Mouse (Mus musculus) adrenal gland, postnatal 4 days (tissue): ENCODE measurements around the gene Pdia2. TPM values are rescaled to one million over a fixed set of nuclear protein-coding genes. Genes with fewer than 3 reads are reported as not detected.
"Not testable (repeated sequence)": the region's sequence is repeated elsewhere in the genome, so short reads cannot be mapped to it uniquely, and the experiment has no call there.

Experiments used
- DNase-seq, 2 experiments: peaks; one replicate each; pipeline ENCODE4 v3.0.0; 2021 to 2022; ENCODE audit warnings: low spot score in 2 of 2, mixed read lengths in 2 of 2
- total RNA-seq, 2 experiments: library from RNA; stranded (reverse); gene quantifications; 2 replicates each; pipeline ENCODE4 v1.2.3; 2021

Pdia2 gene
- total RNA-seq, 2 experiments from 2014 or later = 2.5 to 43.9 TPM

- no peak for DNase-seq
Observed at GRCm38 (mm10) chr17:26201998-26202397, 3.1 kb upstream of the Pdia2 start.

DNA sequence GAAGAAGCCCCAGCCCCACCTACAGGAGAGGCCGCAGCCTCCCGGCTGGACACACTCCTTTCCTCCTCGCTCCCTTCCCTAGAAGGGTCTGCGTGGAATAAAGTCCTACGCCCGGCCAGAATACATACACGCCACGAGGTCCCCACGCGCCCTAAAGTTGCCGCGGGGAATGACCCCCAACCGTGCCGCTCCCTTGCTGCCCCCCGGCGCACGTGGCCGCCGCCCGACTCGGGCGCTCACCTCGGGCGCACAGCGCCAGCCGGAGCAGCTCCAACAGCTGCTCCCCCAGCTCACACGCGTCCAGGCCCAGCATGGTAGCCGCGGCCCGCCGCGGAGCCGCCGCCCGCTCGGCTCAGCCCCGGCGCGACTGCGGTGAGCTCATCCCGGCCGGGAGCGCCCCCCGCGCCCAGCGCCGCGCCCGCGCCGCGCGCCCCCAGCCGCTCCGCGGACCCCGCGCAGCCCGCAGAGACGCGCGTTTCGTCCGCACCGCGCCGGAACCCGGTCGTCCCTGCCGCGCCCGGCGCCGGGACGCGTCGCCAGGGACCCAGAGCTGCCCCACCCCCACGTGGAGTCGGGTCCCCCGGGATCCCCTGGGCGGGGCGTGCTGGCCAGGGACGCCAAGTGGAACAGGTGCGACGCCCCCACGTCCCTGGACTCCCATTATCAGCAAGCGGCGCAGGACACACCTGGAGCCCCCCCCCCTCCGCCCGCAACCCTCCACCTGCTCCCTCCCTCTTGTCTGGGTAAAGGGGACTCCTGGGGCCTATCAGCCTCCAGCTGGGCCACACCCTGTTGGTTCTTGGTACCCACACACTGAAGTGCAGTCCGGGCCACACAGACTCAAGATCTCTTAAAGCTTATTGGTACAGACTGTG lies 2.2 kb upstream of the Pdia2 start:
- DNase-seq = no peak

DNA sequence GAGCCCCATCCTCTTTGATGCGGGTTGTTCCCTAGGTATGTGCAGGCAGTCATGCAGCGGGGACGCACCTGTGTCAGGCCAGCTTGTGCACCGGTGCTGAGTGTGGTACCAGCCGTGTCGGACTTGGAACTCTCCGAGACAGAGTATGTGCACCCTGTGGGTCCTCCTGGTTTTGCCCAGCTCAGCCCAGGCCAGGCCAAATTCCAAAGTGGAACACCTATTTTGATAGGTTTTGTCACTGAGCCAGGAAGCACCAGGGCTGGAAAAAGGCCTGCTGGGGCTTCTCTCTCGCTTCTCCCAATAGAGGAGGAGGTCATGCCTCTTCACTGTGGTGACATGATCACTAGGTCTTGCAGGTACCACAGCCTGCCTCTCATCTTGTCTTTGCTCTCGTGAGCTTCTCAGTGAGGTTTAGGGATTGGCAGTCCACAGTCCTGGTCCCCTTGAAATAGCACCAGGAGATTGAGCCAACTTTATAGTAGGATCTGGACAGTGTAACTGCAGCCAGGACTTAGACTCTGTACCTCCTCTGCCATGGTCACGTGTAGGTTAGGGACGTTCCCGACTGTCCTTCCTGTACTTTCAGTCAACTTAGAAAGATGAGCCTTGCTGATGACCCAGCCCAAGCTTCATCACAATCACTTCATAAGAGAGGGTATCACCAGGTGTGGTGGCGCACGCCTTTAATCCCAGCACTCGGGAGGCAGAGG lies 6.3 kb downstream of the Pdia2 start:
- no peak for DNase-seq

DNA sequence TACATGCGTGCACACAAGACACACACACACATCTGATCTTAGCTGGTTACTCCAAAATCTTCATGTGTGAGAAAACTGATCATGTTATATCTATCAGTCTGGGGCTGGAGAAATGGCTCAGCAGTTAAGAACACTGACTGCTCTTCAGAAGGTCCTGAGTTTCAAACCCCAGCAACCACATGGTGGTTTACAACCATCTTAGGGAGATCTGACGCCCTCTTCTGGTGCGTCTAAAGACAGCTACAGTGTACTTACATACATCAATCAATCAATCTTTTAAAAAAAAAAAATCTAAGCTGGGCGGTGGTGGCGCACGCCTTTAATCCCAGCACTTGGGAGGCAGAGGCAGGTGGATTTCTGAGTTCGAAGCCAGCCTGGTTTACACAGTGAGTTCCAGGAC lies 7.4 kb downstream of the Pdia2 start:
- DNase-seq = not testable (repeated sequence)

DNA sequence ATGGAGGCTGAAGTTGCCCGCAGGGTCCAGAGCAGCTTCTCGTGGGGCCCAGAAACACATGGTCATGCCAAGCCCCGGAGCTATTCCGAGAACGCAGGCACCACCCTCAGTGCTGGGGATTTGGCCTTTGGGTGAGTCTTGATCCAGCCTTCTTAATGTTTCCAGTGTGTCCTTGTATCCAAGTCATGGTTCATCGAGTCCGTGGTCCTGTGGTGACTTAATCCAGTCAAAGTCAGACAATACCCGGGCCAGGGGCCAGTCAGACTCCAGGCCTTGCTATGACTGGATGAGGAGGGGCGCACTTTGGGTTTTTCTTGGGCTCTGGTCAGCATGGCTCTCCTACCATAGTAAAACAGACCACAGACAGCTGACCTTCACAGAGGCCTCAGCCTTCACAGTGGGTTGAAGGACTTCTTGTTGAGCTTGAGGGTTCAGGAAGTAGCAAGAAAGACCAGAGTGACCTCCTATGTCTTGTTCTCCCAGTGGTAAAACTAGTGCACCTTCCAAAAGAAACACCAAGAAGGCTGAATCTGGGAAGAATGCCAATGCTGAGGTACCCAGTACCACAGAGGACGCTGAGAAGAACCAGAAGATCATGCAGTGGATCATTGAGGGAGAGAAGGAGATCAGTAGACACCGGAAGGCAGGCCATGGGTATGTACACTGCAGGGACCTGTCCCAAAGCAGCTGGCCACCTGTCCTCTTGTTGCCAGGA lies 10.6 kb downstream of the Pdia2 start:
- no peak for DNase-seq

DNA sequence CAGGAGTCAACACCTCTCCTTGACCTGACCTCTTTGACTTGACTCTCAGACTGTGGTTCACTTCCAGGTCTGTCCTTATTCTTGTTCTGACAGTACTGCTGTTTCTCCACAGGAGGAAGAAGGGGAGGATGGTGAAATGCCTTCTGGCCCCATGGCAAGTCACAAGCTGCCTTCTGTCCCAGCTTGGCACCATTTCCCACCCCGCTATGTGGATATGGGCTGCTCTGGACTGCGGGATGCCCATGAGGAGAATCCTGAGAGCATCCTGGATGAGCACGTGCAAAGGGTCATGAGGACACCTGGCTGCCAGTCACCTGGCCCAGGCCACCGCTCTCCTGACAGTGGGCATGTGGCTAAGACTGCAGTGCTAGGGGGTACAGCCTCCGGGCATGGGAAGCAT lies 11.3 kb downstream of the Pdia2 start:
- no peak for DNase-seq

DNA sequence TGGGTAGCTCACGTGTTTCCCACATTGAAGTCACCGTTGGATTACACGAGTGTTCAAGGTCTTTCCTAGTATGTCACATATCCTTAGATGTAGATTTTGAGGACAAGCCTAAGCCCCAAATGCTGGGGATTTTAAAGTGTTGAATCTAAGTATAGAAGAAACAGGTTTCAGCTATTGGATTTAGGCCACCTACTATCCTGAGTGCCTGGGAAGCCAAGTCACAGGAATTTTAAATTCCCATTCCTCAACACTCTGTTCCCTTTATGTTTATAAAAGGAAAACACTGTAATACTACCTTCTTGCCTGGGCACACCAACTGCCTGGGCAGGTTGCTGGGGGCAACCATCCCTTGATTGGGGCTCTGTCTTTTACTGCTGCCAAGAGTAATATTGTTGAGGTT lies 17.7 kb downstream of the Pdia2 start:
- no peak for DNase-seq

DNA sequence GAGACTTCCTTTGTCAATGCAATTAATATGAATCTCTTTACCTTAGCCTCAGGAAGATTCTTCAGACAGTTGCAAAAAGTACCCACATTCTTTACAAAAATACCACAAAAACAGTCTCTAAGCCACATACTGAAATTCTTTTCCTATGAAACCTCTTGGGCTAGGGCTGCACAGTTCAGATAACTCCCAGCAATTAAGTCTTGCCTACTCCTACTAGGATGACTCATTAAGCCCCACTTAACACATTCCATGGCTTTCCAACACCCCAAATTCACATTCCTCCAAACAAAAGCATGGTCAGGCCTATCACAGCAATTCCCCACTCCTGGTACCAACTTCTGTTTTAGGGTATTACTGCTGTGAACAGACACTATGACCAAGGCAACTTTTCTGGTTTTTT lies 20.3 kb downstream of the Pdia2 start:
- DNase-seq = no peak

DNA sequence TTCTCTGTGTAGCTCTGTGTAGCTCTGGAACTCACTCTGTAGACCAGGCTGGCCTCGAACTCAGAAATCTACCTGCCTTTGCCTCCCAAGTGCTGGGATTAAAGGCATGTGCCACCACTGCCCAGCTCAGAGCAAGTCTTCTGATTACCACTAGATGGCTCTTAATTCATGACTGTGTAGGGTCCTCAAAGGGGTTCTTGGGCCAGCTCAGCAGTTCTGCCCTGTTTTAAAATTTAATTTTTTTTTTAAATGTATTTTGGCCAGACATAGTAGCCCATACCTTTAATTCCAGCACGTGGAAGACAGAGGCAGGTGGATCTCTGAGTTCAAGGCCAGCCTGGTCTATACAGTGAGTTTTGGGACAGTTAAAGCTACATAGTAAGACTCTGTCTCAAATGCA lies 23.6 kb downstream of the Pdia2 start:
- not testable (repeated sequence) for DNase-seq

- no peak for DNase-seq
Observed at GRCm38 (mm10) chr17:26168039-26168438, 30.8 kb downstream of the Pdia2 start.

GRCm38 (mm10) chr17:26162736-26163135 lies 36.2 kb downstream of the Pdia2 start:
- DNase-seq = no peak

DNA sequence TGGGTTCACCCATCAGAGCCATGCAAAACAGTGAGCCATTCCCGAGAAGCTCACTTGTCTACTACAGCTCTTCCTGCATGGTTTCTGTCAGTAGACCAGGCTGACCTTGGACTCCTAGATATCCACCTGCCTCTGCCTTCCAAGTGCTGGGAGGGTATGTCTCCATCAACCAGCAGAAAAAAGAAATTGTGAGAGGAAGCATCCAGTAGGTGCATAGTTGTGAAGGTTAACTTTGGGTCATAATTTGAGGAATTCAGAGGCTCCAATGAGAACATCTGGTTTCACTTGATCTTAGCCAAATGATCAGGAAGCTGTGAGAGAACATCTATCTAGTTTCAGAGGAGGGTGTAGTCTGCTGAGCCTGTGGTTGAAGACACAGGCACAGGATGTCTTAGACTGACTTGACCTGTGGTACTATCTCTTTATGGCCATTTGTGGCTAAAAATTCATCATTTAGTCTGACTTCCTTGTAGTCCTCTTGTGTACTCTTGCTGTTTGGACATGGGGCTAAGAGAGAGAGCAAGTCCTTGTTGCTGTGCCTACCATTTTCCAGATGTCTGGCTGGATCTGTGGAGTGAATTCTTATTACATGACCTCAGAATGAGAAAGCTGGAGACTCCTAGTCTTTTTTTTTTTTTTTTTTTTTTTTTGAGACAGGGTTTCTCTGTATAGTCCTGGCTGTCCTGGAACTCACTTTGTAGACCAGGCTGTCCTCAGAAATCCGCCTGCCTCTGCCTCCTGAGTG lies 46.8 kb downstream of the Pdia2 start:
- no peak for DNase-seq

DNA sequence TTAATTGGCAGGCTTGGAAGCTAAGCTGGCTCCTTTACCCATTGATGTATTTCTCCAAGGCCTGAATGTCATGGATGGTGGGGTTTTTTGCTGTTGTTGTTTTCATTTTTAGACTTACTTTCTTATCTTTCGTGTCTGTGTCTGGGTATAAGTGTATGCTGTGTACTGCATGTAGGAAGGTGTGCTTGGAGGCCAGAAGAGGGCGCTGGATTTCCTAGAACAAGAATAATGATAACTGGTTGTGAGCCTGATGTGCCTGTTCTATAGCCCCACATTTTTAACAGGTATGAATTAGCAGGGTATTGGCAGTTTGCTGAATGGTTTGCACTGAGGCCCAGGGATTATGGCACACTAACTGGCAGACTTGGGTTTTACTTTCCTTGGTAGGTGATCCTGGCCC lies 49.8 kb downstream of the Pdia2 start:
- DNase-seq = no peak

Other genes starting within 250 kb of the Pdia2 start
- gene A930017K11Rik, start 246.5 kb downstream of the Pdia2 start, total RNA-seq = 1 to 10 TPM in 1 of 2 experiments, not detected in 1; 1.1 TPM
- 10 to 100 TPM; 24.0 to 24.2 TPM for gene Capn15, start 213.3 kb downstream of the Pdia2 start, total RNA-seq
- gene Rab11fip3, start 129.5 kb downstream of the Pdia2 start, total RNA-seq = 10 to 100 TPM; 17.8 to 28.5 TPM
- 10 to 100 TPM; 22.7 to 33.3 TPM for gene Decr2, start 108.8 kb downstream of the Pdia2 start, total RNA-seq
- gene Nme4, start 103.5 kb downstream of the Pdia2 start, total RNA-seq = 10 to 100 TPM; 13.4 to 14.7 TPM
- gene Tmem8, start 85.8 kb downstream of the Pdia2 start, total RNA-seq = 10 to 100 TPM in 1 of 2 experiments, 1 to 10 TPM in 1; 7.4 to 12.2 TPM
- 10 to 100 TPM; 78.4 to 91.8 TPM for gene Mrpl28, start 75.6 kb downstream of the Pdia2 start, total RNA-seq
- gene Axin1, start 60.4 kb downstream of the Pdia2 start, total RNA-seq = 10 to 100 TPM; 51.7 to 57.2 TPM
- gene Rgs11, start 3.9 kb upstream of the Pdia2 start, total RNA-seq = 10 to 100 TPM; 40.7 to 47.8 TPM
- 10 to 100 TPM; 14.8 to 31.9 TPM for gene Arhgdig, start 8.7 kb upstream of the Pdia2 start, total RNA-seq
- 10 to 100 TPM; 90.2 to 99.6 TPM for gene Fam234a, start 45.2 kb upstream of the Pdia2 start, total RNA-seq
- 10 to 100 TPM; 80.8 to 85.2 TPM for gene Luc7l, start 53.8 kb upstream of the Pdia2 start, total RNA-seq
- gene Neurl1b, start 215.7 kb upstream of the Pdia2 start, total RNA-seq = 10 to 100 TPM; 55.6 to 57.4 TPM